Mouse (Mus musculus) megakaryocyte-erythroid progenitor cell, adult 5-6 weeks (primary cell): Measurements from ENCODE around the gene Megf8. TPM values are rescaled to one million over a fixed set of nuclear protein-coding genes. Genes with fewer than 3 reads are reported as not detected.
"Not testable (repeated sequence)": the region's sequence is repeated elsewhere in the genome, so short reads cannot be mapped to it uniquely, and the experiment has no call there.

Experiments used
- ATAC-seq: replicated peaks from 2 replicates; pipeline ENCODE4 v1.8.0; 2016; ENCODE audit warnings: mild to moderate bottlenecking, inconsistent platforms; ENCODE audit not compliant: severe bottlenecking, poor library complexity, low FRiP score, low TSS enrichment
- total RNA-seq, 2 experiments: library from RNA; stranded (forward) in 1 of 2; stranded (reverse) in 1 of 2; fragments of 200-1000, 215-1000 nt in 1 of 2; fragments of >200 nt in 1 of 2; fragmentation: Nextera tagmentation in 1 of 2; gene quantifications; 2 replicates each; pipeline ENCODE4 v1.2.3; 2014 to 2017

The Megf8 gene
- total RNA-seq, 2 experiments from 2014 or later = 2.6 to 2.7 TPM

DNA sequence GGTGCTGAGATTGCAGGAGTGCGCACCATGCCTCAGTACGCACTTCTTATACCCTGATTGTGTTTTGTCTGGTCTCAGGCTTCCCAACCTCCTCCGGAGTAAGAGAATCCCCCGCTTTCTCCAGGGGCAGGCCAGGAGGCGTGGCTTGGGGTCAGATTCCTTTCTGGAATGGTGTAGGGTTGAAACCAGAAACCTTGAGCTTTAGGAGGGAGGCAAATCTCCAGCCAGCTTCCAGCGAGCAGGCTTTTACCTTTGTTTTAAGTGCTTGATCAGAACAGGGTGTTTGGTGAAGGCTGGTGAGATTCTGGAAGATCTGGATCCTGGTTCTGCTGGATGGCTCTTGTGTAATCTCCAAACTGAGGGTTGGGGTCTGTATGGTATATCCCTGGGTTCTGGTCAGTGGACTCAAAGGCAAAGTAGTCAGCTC is 5.1 kb downstream of the Megf8 start:
- ATAC-seq = no peak

GRCm38 (mm10) chr7:25323219-25323618 is 6.3 kb downstream of the Megf8 start:
- no peak for ATAC-seq

DNA sequence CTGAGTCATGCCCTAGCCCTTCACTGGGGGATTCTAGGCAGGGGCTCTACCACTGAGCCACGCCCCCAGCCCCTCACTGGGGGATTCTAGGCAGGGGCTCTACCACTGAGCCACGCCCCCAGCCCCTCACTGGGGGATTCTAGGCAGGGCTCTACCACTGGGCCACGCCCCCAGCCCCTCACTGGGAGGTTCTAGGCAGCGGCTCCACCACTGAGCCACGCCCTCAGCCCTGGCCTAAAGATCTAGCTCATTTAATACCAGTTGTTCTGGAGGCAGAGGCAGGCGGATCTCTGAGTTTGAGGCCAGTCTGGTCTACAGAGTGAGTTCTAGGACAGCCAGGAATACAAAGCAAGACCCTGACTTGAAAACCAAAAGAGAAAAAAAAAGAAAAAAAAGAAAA is 8.5 kb downstream of the Megf8 start:
- not testable (repeated sequence) for ATAC-seq

DNA sequence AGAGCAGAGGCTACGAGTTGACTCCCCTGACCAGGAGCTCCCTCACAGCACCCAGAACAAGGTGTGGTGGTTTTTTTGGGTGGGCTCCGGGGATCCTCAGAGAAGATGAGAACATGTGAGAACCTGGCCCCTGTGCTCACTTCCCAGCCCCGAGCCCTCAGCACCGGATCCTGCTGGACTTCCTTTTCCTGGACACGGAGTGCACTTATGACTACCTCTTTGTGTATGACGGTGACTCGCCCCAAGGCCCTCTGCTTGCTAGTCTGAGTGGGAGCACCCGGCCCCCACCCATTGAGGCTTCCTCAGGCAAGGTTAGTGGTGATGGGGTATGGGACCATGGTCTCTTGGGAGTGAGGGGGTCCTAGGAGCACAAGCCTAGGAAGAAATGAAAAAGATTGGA is 9.3 kb downstream of the Megf8 start:
- ATAC-seq = no peak

- ATAC-seq = peak; percentile 72
Measured at GRCm38 (mm10) chr7:25333596-25334307, 16.8 kb downstream of the Megf8 start.

GRCm38 (mm10) chr7:25334472-25334871 is 17.5 kb downstream of the Megf8 start:
- ATAC-seq = no peak

DNA sequence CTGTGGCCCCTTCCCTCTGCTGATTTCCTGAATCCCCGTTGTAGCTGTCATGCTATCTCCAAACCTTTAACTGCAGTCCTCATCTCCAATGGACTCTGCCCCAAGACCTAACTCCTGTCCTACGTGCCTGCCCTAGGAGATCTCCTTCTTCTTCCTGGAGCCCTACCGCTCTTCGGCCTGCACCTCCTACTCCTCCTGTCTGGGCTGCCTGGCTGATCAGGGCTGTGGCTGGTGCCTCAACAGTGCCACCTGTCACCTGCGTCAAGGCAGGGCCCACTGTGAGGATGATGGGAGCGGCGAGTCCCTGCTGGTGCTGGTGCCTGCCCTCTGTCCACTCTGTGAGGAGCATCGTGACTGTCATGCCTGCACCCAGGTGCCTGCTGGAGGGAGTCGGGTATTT is 22.4 kb downstream of the Megf8 start:
- ATAC-seq = no peak

DNA sequence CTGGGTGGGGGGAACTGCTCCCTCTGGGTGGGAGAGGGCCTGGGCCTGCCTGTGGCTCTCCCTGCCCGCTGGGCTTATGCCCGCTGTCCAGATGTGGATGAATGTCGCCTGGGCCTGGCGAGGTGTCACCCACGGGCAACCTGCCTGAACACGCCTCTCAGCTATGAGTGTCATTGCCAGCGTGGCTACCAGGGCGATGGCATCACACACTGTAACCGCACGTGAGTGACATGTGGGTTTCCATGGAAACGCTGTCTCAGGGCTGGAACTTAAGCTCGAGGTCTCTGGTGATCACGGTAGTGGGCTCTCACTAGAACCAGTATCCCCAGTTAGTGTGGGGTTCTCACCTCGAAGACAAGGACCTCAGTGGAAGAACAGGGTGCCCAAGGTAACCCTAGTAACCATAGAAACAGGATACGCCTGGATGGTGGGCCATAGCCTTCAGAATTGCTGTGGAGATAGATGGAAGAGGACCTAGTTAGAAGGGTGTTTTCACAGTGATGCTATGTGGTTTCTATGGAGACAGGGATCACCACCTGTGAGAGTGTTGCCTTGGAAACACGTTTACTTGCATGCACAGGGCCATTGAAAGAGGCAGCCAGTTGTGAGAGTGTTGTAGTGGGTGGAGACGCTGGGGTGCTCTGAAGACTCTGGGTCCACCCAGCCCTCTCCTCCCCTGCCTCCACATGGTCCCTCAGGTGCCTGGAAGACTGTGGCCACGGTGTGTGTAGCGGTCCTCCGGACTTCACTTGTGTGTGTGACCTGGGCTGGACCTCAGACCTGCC is 24.2 kb downstream of the Megf8 start:
- 0 out of 2 replicates have a peak, but pooled peaks have one; percentile 14 for ATAC-seq

GRCm38 (mm10) chr7:25348861-25349260 is 31.9 kb downstream of the Megf8 start:
- no peak for ATAC-seq

- ATAC-seq = no peak
Measured at GRCm38 (mm10) chr7:25358721-25359206, 41.8 kb downstream of the Megf8 start.

GRCm38 (mm10) chr7:25363151-25363550 is 46.2 kb downstream of the Megf8 start:
- no peak for ATAC-seq

GRCm38 (mm10) chr7:25363632-25364031 is 46.7 kb downstream of the Megf8 start:
- ATAC-seq = no peak

- ATAC-seq = no peak
Measured at GRCm38 (mm10) chr7:25365937-25366625, 49.1 kb downstream of the Megf8 start.

- ATAC-seq = peak; percentile 27; the same call in 1 of the 2 replicates
Measured at GRCm38 (mm10) chr7:25367632-25368293, 50.8 kb downstream of the Megf8 start.

DNA sequence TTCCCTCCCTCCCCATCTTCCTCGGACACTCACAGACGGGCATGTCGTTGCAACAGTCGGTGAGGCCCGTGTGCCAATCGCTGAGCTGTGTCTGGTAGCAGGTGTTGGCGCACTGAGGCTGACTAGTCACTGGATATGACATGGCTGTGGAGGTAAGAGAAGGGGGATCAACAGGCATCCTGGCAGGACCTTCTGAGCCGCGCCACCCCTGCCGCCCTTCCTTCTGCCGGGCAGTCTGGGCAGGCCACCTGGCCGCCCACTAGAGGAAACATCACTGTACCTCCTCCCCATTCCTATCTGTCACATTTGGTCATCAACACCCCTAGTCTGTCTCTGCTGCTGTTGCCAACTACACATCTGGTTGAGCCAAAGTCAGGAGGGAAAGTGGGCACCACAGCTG is 51.4 kb downstream of the Megf8 start:
- ATAC-seq = no peak

DNA sequence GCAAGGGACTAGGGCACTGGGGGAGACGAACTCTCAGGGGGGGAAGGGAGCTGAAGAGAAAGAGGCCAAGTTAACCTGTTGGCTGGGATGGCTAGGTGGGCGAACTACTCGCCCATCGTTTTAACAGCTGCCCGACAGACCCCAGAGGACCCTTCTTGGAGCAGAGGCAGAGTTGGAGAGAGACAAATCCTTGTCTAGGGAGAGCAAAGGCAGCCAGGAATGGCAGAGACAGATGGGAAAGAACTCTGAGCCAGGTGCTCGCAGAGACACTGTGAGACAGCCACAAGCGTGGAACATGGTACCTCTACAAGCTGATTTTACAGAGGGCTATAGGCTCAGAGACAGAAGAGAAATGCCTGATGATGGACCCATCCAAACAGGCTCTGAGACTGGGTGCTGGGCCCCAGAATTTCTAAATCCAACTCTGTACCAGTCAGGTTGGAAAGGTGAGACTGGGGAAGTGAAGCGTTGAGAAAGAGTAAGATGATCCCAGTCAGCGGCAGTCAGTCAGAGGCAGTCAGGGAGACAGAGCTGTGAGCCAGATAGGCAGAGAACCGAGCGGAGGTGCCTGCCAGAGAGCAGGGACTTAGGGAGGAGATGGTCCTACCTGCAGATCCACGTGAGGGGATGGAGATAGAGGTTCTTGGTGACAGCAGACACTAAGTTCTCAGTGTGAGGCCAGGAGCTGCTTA is 52.2 kb downstream of the Megf8 start, which contains the start of gene Cnfn:
Cnfn (minus strand) TSS at position 667 of the 692 bp plus-strand sequence.
- ATAC-seq = no peak

- no peak for ATAC-seq
Measured at GRCm38 (mm10) chr7:25372441-25372840, 55.5 kb downstream of the Megf8 start.

- ATAC-seq = peak; percentile 56
Measured at GRCm38 (mm10) chr7:25376556-25376955, 59.6 kb downstream of the Megf8 start.
